Mouse (Mus musculus) liver, adult 2 months (tissue): ENCODE results near the gene Zbtb8a. TPM values are rescaled to one million over a fixed set of nuclear protein-coding genes. Genes with fewer than 3 reads are reported as not detected.

Source experiments
- DNase-seq: peaks from one replicate; pipeline ENCODE4 v3.0.0-alpha.2; 2011; ENCODE audit warnings: low read depth, low spot score; ENCODE audit errors: extremely low read depth
- H3K27ac ChIP-seq: fragments of 200-500 bp; replicated peaks from 2 replicates; pipeline ENCODE4 v1.5.1; 2012; ENCODE audit warnings: low read depth, mild to moderate bottlenecking, control low read depth, inconsistent platforms, low read length; ENCODE audit not compliant: insufficient read depth
- H3K27me3 ChIP-seq: fragments of 200-500 bp; 2 replicates; pipeline ENCODE4 v1.6.1; 2012; ENCODE audit warnings: mild to moderate bottlenecking, moderate library complexity, low read length, inconsistent platforms; ENCODE audit not compliant: control insufficient read depth, insufficient read depth
- H3K36me3 ChIP-seq: fragments of 200-500 bp; 2 replicates; pipeline ENCODE4 v1.6.1; 2012; ENCODE audit warnings: low read length, inconsistent platforms; ENCODE audit not compliant: control insufficient read depth, insufficient read depth
- H3K4me1 ChIP-seq: fragments of 200-500 bp; 2 replicates; pipeline ENCODE4 v1.6.1; 2011; ENCODE audit warnings: low read length; ENCODE audit not compliant: control insufficient read depth, insufficient read depth
- H3K4me3 ChIP-seq: fragments of 200-500 bp; 2 replicates; pipeline ENCODE4 v1.5.1; 2011; ENCODE audit warnings: low read depth, mild to moderate bottlenecking, control low read depth, low read length, moderate library complexity; ENCODE audit not compliant: insufficient read depth
- H3K79me2 ChIP-seq: fragments of 200-500 bp; 2 replicates; pipeline ENCODE4 v1.6.1; 2012; ENCODE audit warnings: inconsistent platforms, mild to moderate bottlenecking, low read length, moderate library complexity; ENCODE audit not compliant: control insufficient read depth, insufficient read depth
- H3K9ac ChIP-seq: fragments of 200-500 bp; 2 replicates; pipeline ENCODE4 v1.6.1; 2012; ENCODE audit warnings: low read depth, mild to moderate bottlenecking, control low read depth, inconsistent platforms, low read length
- CTCF ChIP-seq: fragments of 200-500 bp; IDR thresholded peaks from 2 replicates; pipeline ENCODE4 v1.5.1; 2011; ENCODE audit warnings: low read depth, low read length, control low read depth
- POLR2A ChIP-seq: fragments of 200-500 bp; IDR thresholded peaks from 2 replicates; pipeline ENCODE4 v1.6.1; 2011; ENCODE audit warnings: low read length, control low read depth; ENCODE audit not compliant: insufficient read depth; ENCODE audit errors: extremely low read depth
- WGBS: fragments of 180-500 bp; shearing (Covaris S2); methylation state at CpG from one replicate; pipeline ENCODE4 v1.1.7; 2018; 5-methylcytosine and 5-hydroxymethylcytosine counted together
- polyA plus RNA-seq: library from polyadenylated mRNA; depleted of rRNA; stranded (reverse); fragments of >200 nt; gene quantifications from 2 replicates; pipeline ENCODE4 v1.2.3, GENCODE M21; 2012
- total RNA-seq: library from RNA; depleted of rRNA; stranded (reverse); fragments of >200 nt; gene quantifications from 2 replicates; pipeline ENCODE4 v1.2.3, GENCODE M21; 2014

Zbtb8a gene
- total and polyA plus RNA-seq, 2 experiments, result 1.3 to 1.7 TPM

GRCm38 (mm10) chr4:129406447-129406846 is 28.5 kb upstream of the Zbtb8a start:
- Histone ChIP-seq H3K4me3 (peak overlapping the region; percentile 49; the same call in 1 of the 2 replicates), H3K27me3 (no peaks in the 10 kb centered on the region), H3K9ac (no peak overlapping the region; the same call in 1 of the 2 replicates), H3K79me2 (no peaks in the 10 kb centered on the region), H3K36me3 (no peaks in the 10 kb centered on the region), H3K4me1 (no peaks in the 10 kb centered on the region), H3K27ac (no peak overlapping the region)
- peak; percentile 53 for TF ChIP-seq CTCF
- no peak for TF ChIP-seq POLR2A
- WGBS, result 7% methylated on average over 25 of the region's 25 CpGs
- DNase-seq, result no peak

DNA sequence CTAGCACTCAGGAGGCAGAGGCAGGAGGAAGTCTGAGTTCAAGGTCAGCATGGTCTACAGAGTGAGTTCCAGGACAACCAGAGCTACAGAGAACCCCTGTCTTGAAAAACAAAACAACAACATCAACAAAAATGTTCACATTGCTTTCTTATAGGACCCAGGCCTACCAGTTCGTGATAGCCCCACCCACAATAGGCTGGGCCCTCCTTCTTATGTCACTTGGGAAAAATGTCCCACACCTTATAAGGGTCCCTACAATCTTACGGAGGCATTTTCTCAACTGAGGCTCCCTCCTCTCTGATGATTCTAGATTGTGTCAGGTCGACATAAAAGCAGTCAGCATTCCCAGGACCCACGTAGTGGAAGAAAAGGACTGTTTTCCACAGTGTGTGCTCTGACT is 21.9 kb upstream of the Zbtb8a start:
- 84% methylated on average over 4 of the region's 4 CpGs for WGBS
- no peak for DNase-seq
- Histone ChIP-seq H3K27me3 (no peaks in the 10 kb centered on the region), H3K79me2 (no peaks in the 10 kb centered on the region), H3K4me1 (no peaks in the 10 kb centered on the region), H3K36me3 (no peaks in the 10 kb centered on the region), H3K9ac (no peak overlapping the region), H3K4me3 (no peak overlapping the region), H3K27ac (no peak overlapping the region)
- TF ChIP-seq CTCF (no peak), POLR2A (no peak)

DNA sequence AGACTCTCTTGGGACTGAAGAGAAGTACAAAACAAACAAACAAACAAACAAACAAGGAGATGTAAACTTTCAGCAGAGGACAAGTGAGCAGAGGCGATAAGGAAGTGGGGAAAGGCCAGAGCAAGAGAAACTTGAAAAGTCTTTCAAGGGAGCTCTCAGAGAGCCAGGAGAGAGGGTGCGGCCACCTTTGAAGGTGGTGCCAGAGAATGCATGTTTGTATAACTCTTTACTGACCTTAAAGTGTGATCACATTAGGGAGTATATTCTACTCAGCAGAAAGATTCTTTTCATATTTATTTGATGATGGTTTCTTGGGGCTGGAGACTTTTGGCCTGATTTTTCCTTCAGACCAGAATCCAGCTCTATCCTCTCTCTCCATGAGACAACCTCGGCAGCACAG is 19.0 kb upstream of the Zbtb8a start:
- DNase-seq, result no peak
- Histone ChIP-seq H3K36me3 (no peaks in the 10 kb centered on the region), H3K27ac (no peak overlapping the region), H3K79me2 (no peaks in the 10 kb centered on the region), H3K27me3 (no peaks in the 10 kb centered on the region), H3K4me1 (no peaks in the 10 kb centered on the region), H3K9ac (no peak overlapping the region), H3K4me3 (no peak overlapping the region)
- TF ChIP-seq POLR2A, result no peak
- 91% methylated on average over 3 of the region's 3 CpGs for WGBS

- H3K27me3 ChIP-seq, result no peaks in the 10 kb centered on the region
- WGBS, result 64% methylated on average over 12 of the region's 12 CpGs
- H3K9ac ChIP-seq, result no peak overlapping the region
- no peaks in the 10 kb centered on the region for H3K79me2 ChIP-seq
- H3K4me3 ChIP-seq, result no peak overlapping the region
- H3K36me3 ChIP-seq, result no peaks in the 10 kb centered on the region
- H3K4me1 ChIP-seq, result no peaks in the 10 kb centered on the region
- H3K27ac ChIP-seq, result no peak overlapping the region
- no peak for DNase-seq
- TF ChIP-seq POLR2A (no peak), CTCF (no peak)
These were observed 16.4 kb upstream of the Zbtb8a start for GRCm38 (mm10) chr4:129394089-129394870.

DNA sequence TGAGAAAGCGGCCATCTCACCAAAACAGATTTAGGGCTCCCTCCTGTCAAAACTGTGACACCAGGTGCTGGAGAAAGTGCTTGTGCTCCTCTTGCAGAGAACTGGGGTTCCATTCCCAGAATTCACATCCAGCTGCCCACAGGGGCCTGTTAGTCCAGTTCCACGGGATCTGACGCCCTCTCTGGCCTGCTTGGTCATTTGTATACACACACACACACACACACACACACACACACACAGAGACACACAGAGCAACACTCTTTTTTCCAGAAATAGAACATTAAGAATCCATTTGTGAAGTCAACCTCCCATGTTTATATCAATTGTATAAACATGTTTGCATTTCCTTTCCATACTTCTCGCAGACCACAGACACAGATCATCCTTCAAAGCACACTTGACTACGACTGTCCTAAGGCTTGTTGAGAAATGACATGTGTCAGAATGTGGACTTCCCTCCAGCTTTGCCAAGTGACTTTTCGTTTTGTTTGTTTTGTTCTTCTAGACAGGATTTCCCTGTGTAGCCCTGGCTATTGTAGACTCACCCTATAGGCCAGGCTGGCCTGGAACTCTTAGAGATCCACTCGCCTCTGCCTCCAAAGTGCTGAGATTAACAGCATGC is 13.1 kb upstream of the Zbtb8a start:
- H3K4me3 ChIP-seq, result no peak overlapping the region
- H3K4me1 ChIP-seq, result no peaks in the 10 kb centered on the region
- no peak for TF ChIP-seq POLR2A
- TF ChIP-seq CTCF, result no peak
- no peak overlapping the region for H3K27ac ChIP-seq
- no peaks in the 10 kb centered on the region for H3K36me3 ChIP-seq
- H3K79me2 ChIP-seq, result no peaks in the 10 kb centered on the region
- DNase-seq, result no peak
- H3K9ac ChIP-seq, result no peak overlapping the region
- H3K27me3 ChIP-seq, result no peaks in the 10 kb centered on the region
- 69% methylated on average over 7 of the region's 7 CpGs for WGBS

DNA sequence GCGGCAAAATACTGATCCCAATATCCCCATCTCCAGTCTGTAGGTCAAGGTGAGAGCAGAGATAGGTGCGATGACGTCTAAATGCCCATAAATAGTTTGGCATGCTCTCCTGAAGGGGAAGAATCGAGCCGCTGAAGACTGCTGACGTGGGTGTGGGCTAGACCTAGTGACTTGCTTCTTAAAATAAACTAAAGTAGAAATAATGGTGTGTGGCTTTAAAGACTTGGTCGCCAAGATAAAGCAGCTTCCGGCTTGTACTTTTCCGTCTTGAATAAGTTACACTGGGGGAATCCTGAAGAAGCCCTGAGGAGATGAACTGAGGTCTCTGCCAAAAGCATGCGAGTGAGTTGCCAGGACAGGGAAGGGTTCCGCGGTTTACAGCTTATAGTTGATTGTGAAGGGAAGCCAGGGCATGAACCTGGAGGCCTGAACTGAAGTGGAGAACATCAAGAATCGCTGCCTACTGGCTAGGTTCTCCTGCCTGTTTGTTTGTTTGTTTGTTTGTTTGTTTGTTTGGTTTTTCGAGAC is 12.4 kb upstream of the Zbtb8a start:
- no peak overlapping the region for H3K27ac ChIP-seq
- no peaks in the 10 kb centered on the region for H3K36me3 ChIP-seq
- no peak overlapping the region for H3K4me3 ChIP-seq
- H3K27me3 ChIP-seq, result no peaks in the 10 kb centered on the region
- 74% methylated on average over 14 of the region's 14 CpGs for WGBS
- H3K79me2 ChIP-seq, result no peaks in the 10 kb centered on the region
- DNase-seq, result peak; percentile 26
- no peak overlapping the region for H3K9ac ChIP-seq
- H3K4me1 ChIP-seq, result no peaks in the 10 kb centered on the region
- TF ChIP-seq CTCF (no peak), POLR2A (no peak)
